In genomic region chr8:104632486-104632885, GRCm38 (mm10) we compare ENCODE assay signal across 10 mouse cellular contexts. TPM values are rescaled to one million over a fixed set of nuclear protein-coding genes. Genes with fewer than 3 reads are reported as not detected.
DNase-seq lines count a peak whose midpoint lies in the region; ATAC-seq and TF ChIP-seq lines count a peak whose summit lies in the region.
"Had no signal": no experiment of that assay in that cellular context is flagged by ENCODE, and none has a peak within 500 bp of the region (broad histone marks: within the 10 kb centered on the region; RNA-seq: fewer than 3 reads in every experiment).

No protein-coding gene starts in this region.

- DNase-seq in heart, adult 11 months, result peak; percentile 90
- DNase-seq in heart, adult 9 months (ENCODE audit: low spot score in 2 of 2), result no peak
- DNase-seq in forebrain, postnatal 0 days, result peak; percentile 48
- no peak for DNase-seq in urinary bladder, adult 2 months (ENCODE audit: low spot score)

- no peak overlapping the region for H3ac ChIP-seq in myocyte (ENCODE audit: control insufficient read depth, insufficient read length)

- no peaks in the 10 kb centered on the region; the same call in 1 of the 2 replicates for H3K36me3 ChIP-seq in midbrain, embryonic 16.5 days (ENCODE audit: control insufficient read depth, insufficient read depth, low read length)
- peaks cover 16% of the 10 kb centered on the region for H3K36me3 ChIP-seq in midbrain, embryonic 13.5 days
- peaks cover 15% of the 10 kb centered on the region for H3K36me3 ChIP-seq in forebrain, postnatal 0 days (ENCODE audit: insufficient read depth)
- H3K36me3 ChIP-seq in myocyte (ENCODE audit: control insufficient read depth, insufficient read depth), result no peaks in the 10 kb centered on the region

- no peak overlapping the region for H3K4me2 ChIP-seq in midbrain, embryonic 16.5 days (ENCODE audit: low read length)
- no peak overlapping the region for H3K4me2 ChIP-seq in midbrain, embryonic 13.5 days (replicated peaks)
- no peak overlapping the region for H3K4me2 ChIP-seq in forebrain, postnatal 0 days (ENCODE audit: low read depth)
- H3K4me2 ChIP-seq in myocyte (ENCODE audit: low read depth), result peak overlapping the region; percentile 62

- peak overlapping the region; percentile 39; the same call in 1 of the 2 replicates for H3K27ac ChIP-seq in midbrain, embryonic 16.5 days (ENCODE audit: low read length)
- no peak overlapping the region for H3K27ac ChIP-seq in midbrain, embryonic 13.5 days
- H3K27ac ChIP-seq in forebrain, postnatal 0 days (ENCODE audit: low read depth, low read length), result no peak overlapping the region

- peaks cover 9% of the 10 kb centered on the region for H3K27me3 ChIP-seq in midbrain, embryonic 16.5 days (ENCODE audit: control insufficient read depth, insufficient read depth, low read depth, low read length)
- peaks cover 30% of the 10 kb centered on the region for H3K27me3 ChIP-seq in midbrain, embryonic 13.5 days
- H3K27me3 ChIP-seq in forebrain, postnatal 0 days (ENCODE audit: insufficient read depth, low read length), result peaks cover 6% of the 10 kb centered on the region; the same call in 1 of the 2 replicates
- H3K27me3 ChIP-seq in myocyte (ENCODE audit: control insufficient read depth, insufficient read depth, insufficient read length), result no peaks in the 10 kb centered on the region

- peak; percentile 81 for ATAC-seq in midbrain, embryonic 16.5 days
- no peak for ATAC-seq in midbrain, embryonic 13.5 days
- peak; percentile 83 for ATAC-seq in forebrain, postnatal 0 days
- ATAC-seq in granulocyte monocyte progenitor cell, adult 5-6 weeks (replicated peaks; ENCODE audit: poor library complexity, severe bottlenecking), result no peak

- H3K9me3 ChIP-seq in midbrain, embryonic 16.5 days (replicated peaks; ENCODE audit: control insufficient read depth, low read length, poor library complexity, severe bottlenecking), result no peaks in the 10 kb centered on the region
- no peaks in the 10 kb centered on the region for H3K9me3 ChIP-seq in midbrain, embryonic 13.5 days
- no peaks in the 10 kb centered on the region for H3K9me3 ChIP-seq in forebrain, postnatal 0 days (ENCODE audit: low read length)

- peaks cover 15% of the 10 kb centered on the region for H3K4me1 ChIP-seq in midbrain, embryonic 16.5 days (ENCODE audit: control insufficient read depth, insufficient read depth, low read length)
- peaks cover 10% of the 10 kb centered on the region for H3K4me1 ChIP-seq in midbrain, embryonic 13.5 days (replicated peaks)
- peaks cover 8% of the 10 kb centered on the region; the same call in 1 of the 2 replicates for H3K4me1 ChIP-seq in forebrain, postnatal 0 days (ENCODE audit: insufficient read depth)

- TF ChIP-seq POLR2A in myocyte (IDR thresholded peaks at IDR 0.05; ENCODE audit: insufficient read length, low read depth), result no peak

- H3K4me3 ChIP-seq in midbrain, embryonic 16.5 days (ENCODE audit: low read depth, low read length), result no peak overlapping the region
- no peak overlapping the region for H3K4me3 ChIP-seq in midbrain, embryonic 13.5 days (replicated peaks)
- H3K4me3 ChIP-seq in forebrain, postnatal 0 days (ENCODE audit: low read depth, low read length), result no peak overlapping the region
- no peak overlapping the region for H3K4me3 ChIP-seq in myocyte

- WGBS in midbrain, embryonic 16.5 days, result 44% methylated on average over 6 of the region's 6 CpGs
- 53% methylated on average over 6 of the region's 6 CpGs for WGBS in midbrain, embryonic 13.5 days
- WGBS in forebrain, postnatal 0 days, result 47% methylated on average over 6 of the region's 6 CpGs

- H3K9ac ChIP-seq in midbrain, embryonic 16.5 days (ENCODE audit: low read depth, low read length), result no peak overlapping the region
- no peak overlapping the region for H3K9ac ChIP-seq in midbrain, embryonic 13.5 days (replicated peaks)
- H3K9ac ChIP-seq in forebrain, postnatal 0 days, result no peak overlapping the region

- no peak for TF ChIP-seq CTCF in forebrain, postnatal 0 days (IDR thresholded peaks at IDR 0.05; ENCODE audit: low read depth)

- H3K79me2 ChIP-seq in myocyte (ENCODE audit: control insufficient read depth, insufficient read depth), result no peaks in the 10 kb centered on the region

TF ChIP-seq in myocyte, 11 proteins besides CTCF, POLR2A, EP300 and RAD21:
- TF ChIP-seq CEBPB (IDR thresholded peaks at IDR 0.05; ENCODE audit: insufficient read depth, poor library complexity, severe bottlenecking) (no peak), SRF (IDR thresholded peaks at IDR 0.05; ENCODE audit: control insufficient read depth, insufficient read length, low read depth) (no peak), MYOD1 (IDR thresholded peaks at IDR 0.05; ENCODE audit: control insufficient read depth in 1 of 3, insufficient read length in 2 of 3, low read depth in 2 of 3) (no peak), TCF3 (IDR thresholded peaks at IDR 0.05; ENCODE audit: insufficient read length, low read depth) (no peak), MYOG (IDR thresholded peaks at IDR 0.05; ENCODE audit: control insufficient read depth in 1 of 3, insufficient read depth in 1 of 3, insufficient read length in 2 of 3, low read depth in 2 of 3) (no peak), E2F4 (IDR thresholded peaks at IDR 0.05; ENCODE audit: insufficient read depth) (no peak), USF1 (IDR thresholded peaks at IDR 0.05; ENCODE audit: low read depth) (no peak), REST (IDR thresholded peaks at IDR 0.05; ENCODE audit: insufficient read depth, insufficient read length) (no peak), MAX (IDR thresholded peaks at IDR 0.05; ENCODE audit: low read depth) (no peak)

RNA-seq across cellular contexts. Expression of gene Rrad, which starts 1.4 kb away (rescaled TPM):
- 2.9 and 3.2 TPM in 2 replicates for polyA plus RNA-seq in midbrain, embryonic 16.5 days (2015; fragmentation: Nextera tagmentation; extraction: Ambion mirVana)
- polyA plus RNA-seq in midbrain, embryonic 13.5 days (2015; fragmentation: Nextera tagmentation; extraction: Ambion mirVana), result 2.8 and 3.3 TPM in 2 replicates
- total RNA-seq in forebrain, postnatal 0 days (2014; rRNA removed), result 5.2 and 5.3 TPM in 2 replicates
- polyA plus RNA-seq in forebrain, postnatal 0 days (2015; fragmentation: Nextera tagmentation; extraction: Ambion mirVana), result 2.2 and 2.9 TPM in 2 replicates
- 17.9 TPM for polyA plus RNA-seq in myocyte (2012; fragmentation: generic; extraction: Trizol)
- total RNA-seq in granulocyte monocyte progenitor cell, adult 5-6 weeks (2014; fragmentation: Nextera tagmentation), result 0.95 and 2.6 TPM in 2 replicates
- 1.3 and 2.1 TPM in 2 replicates for total RNA-seq in granulocyte monocyte progenitor cell, adult 5-6 weeks (2017)
- polyA plus RNA-seq in urinary bladder, adult 2 months (2012; rRNA removed), result 10.3 and 13.4 TPM in 2 replicates

RNA-seq across cellular contexts. Expression of gene Cdh16, which starts 8.3 kb away (rescaled TPM):
- not detected in 2 replicates for polyA plus RNA-seq in midbrain, embryonic 16.5 days (2015; fragmentation: Nextera tagmentation; extraction: Ambion mirVana)
- not detected in 2 replicates for polyA plus RNA-seq in midbrain, embryonic 13.5 days (2015; fragmentation: Nextera tagmentation; extraction: Ambion mirVana)
- total RNA-seq in forebrain, postnatal 0 days (2014; rRNA removed), result not detected in 2 replicates
- not detected in 2 replicates for polyA plus RNA-seq in forebrain, postnatal 0 days (2015; fragmentation: Nextera tagmentation; extraction: Ambion mirVana)
- polyA plus RNA-seq in myocyte (2012; fragmentation: generic; extraction: Trizol), result 0.29 TPM
- not detected in 2 replicates for total RNA-seq in granulocyte monocyte progenitor cell, adult 5-6 weeks (2014; fragmentation: Nextera tagmentation)
- total RNA-seq in granulocyte monocyte progenitor cell, adult 5-6 weeks (2017), result not detected in 2 replicates
- not detected in 2 replicates for polyA plus RNA-seq in urinary bladder, adult 2 months (2012; rRNA removed)
- total RNA-seq: ES-E14; liver, adult 2 months had no signal
- polyA plus RNA-seq: liver, adult 2 months had no signal

RNA-seq across cellular contexts. Expression of gene Ciao2b, which starts 9.3 kb away (rescaled TPM):
- polyA plus RNA-seq in midbrain, embryonic 16.5 days (2015; fragmentation: Nextera tagmentation; extraction: Ambion mirVana), result 123 and 129 TPM in 2 replicates
- 137 and 141 TPM in 2 replicates for polyA plus RNA-seq in midbrain, embryonic 13.5 days (2015; fragmentation: Nextera tagmentation; extraction: Ambion mirVana)
- total RNA-seq in forebrain, postnatal 0 days (2014; rRNA removed), result 54.9 and 61.9 TPM in 2 replicates
- polyA plus RNA-seq in forebrain, postnatal 0 days (2015; fragmentation: Nextera tagmentation; extraction: Ambion mirVana), result 108 and 110 TPM in 2 replicates
- 217 TPM for polyA plus RNA-seq in myocyte (2012; fragmentation: generic; extraction: Trizol)
- 21.4 and 40.5 TPM in 2 replicates for total RNA-seq in granulocyte monocyte progenitor cell, adult 5-6 weeks (2014; fragmentation: Nextera tagmentation)
- total RNA-seq in granulocyte monocyte progenitor cell, adult 5-6 weeks (2017), result 14.8 and 24.8 TPM in 2 replicates
- polyA plus RNA-seq in urinary bladder, adult 2 months (2012; rRNA removed), result 53.2 and 69.5 TPM in 2 replicates

RNA-seq across cellular contexts. Expression of gene Pdp2, which starts 41.2 kb away (rescaled TPM):
- 23.5 and 25.7 TPM in 2 replicates for polyA plus RNA-seq in midbrain, embryonic 16.5 days (2015; fragmentation: Nextera tagmentation; extraction: Ambion mirVana)
- 17.4 and 19.8 TPM in 2 replicates for polyA plus RNA-seq in midbrain, embryonic 13.5 days (2015; fragmentation: Nextera tagmentation; extraction: Ambion mirVana)
- total RNA-seq in forebrain, postnatal 0 days (2014; rRNA removed), result 11.8 and 13.2 TPM in 2 replicates
- polyA plus RNA-seq in forebrain, postnatal 0 days (2015; fragmentation: Nextera tagmentation; extraction: Ambion mirVana), result 8.8 and 14.6 TPM in 2 replicates
- 2.3 TPM for polyA plus RNA-seq in myocyte (2012; fragmentation: generic; extraction: Trizol)
- 9.6 and 13.1 TPM in 2 replicates for total RNA-seq in granulocyte monocyte progenitor cell, adult 5-6 weeks (2014; fragmentation: Nextera tagmentation)
- total RNA-seq in granulocyte monocyte progenitor cell, adult 5-6 weeks (2017), result 10.3 and 11.4 TPM in 2 replicates
- polyA plus RNA-seq in urinary bladder, adult 2 months (2012; rRNA removed), result 6.1 and 7.2 TPM in 2 replicates

Comparison
In these comparisons a context has a peak if more than half of its experiments do, and no peak if none do; other contexts are left out.
1. DNase-seq: peak in heart, adult 11 months (single experiment) and forebrain, postnatal 0 days (single experiment); none in heart, adult 9 months (0 of 2) and urinary bladder, adult 2 months (single experiment).
2. ATAC-seq: peak in midbrain, embryonic 16.5 days (single experiment) and forebrain, postnatal 0 days (single experiment); none in midbrain, embryonic 13.5 days (single experiment) and granulocyte monocyte progenitor cell, adult 5-6 weeks (single experiment).